In the genomic region with DNA sequence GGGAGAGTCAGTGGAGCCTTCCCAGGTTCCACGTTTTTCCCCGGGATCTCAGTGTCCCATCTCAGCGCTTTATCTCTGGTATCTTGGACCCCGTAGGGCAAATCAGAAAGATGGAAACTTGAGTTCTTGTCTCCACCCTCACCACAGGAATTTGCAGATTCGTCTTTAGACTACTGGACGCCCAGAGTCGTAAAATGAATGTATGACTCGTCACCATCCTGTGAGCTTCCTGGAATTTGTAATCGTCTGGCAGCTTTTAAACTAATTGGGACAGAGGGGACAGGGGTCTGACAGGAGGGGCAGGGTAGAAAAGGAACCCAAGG, we compare ENCODE assay signal across 8 mouse cellular contexts. TPM values are rescaled to one million over a fixed set of nuclear protein-coding genes. Genes with fewer than 3 reads are reported as not detected.
DNase-seq lines count a peak whose midpoint lies in the region; ATAC-seq and TF ChIP-seq lines count a peak whose summit lies in the region.

No protein-coding gene starts in this region.

- H3K27me3 ChIP-seq in lung, embryonic 16.5 days (ENCODE audit: control insufficient read depth, insufficient read depth, low read depth, low read length) = no peaks in the 10 kb centered on the region
- no peaks in the 10 kb centered on the region for H3K27me3 ChIP-seq in intestine, embryonic 15.5 days (replicated peaks)
- H3K27me3 ChIP-seq in neural tube, embryonic 15.5 days (replicated peaks) = peaks cover 12% of the 10 kb centered on the region; the same call in 1 of the 2 replicates

- H3K36me3 ChIP-seq in lung, embryonic 16.5 days (ENCODE audit: control insufficient read depth, insufficient read depth, low read length) = peaks cover 8% of the 10 kb centered on the region
- peaks cover 2% of the 10 kb centered on the region for H3K36me3 ChIP-seq in intestine, embryonic 15.5 days
- H3K36me3 ChIP-seq in neural tube, embryonic 15.5 days = no peaks in the 10 kb centered on the region

- ATAC-seq in lung, embryonic 16.5 days (ENCODE audit: low read depth) = peak; percentile 2; the same call in 1 of the 2 replicates
- peak; percentile 8 for ATAC-seq in intestine, embryonic 15.5 days
- ATAC-seq in neural tube, embryonic 15.5 days (ENCODE audit: low FRiP score) = no peak

- peaks cover 29% of the 10 kb centered on the region for H3K4me1 ChIP-seq in lung, embryonic 16.5 days (replicated peaks; ENCODE audit: control insufficient read depth, insufficient read depth, low read length)
- H3K4me1 ChIP-seq in lung, adult 2 months (ENCODE audit: control insufficient read depth, insufficient read depth, low read length) = peaks cover 8% of the 10 kb centered on the region
- peaks cover 29% of the 10 kb centered on the region for H3K4me1 ChIP-seq in intestine, embryonic 15.5 days (replicated peaks)
- H3K4me1 ChIP-seq in neural tube, embryonic 15.5 days = peaks cover 25% of the 10 kb centered on the region

- peak overlapping the region; percentile 86 for H3K4me3 ChIP-seq in lung, embryonic 16.5 days (ENCODE audit: low read length)
- H3K4me3 ChIP-seq in lung, adult 2 months (replicated peaks; ENCODE audit: extremely low read depth, low read depth, low read length) = no peak overlapping the region
- peak overlapping the region; percentile 95 for H3K4me3 ChIP-seq in intestine, embryonic 15.5 days (replicated peaks)
- H3K4me3 ChIP-seq in neural tube, embryonic 15.5 days (replicated peaks) = peak overlapping the region; percentile 79

- peak overlapping the region; percentile 51 for H3K27ac ChIP-seq in lung, embryonic 16.5 days (ENCODE audit: low read length)
- peak overlapping the region; percentile 32; the same call in 1 of the 2 replicates for H3K27ac ChIP-seq in intestine, embryonic 15.5 days
- no peak overlapping the region for H3K27ac ChIP-seq in neural tube, embryonic 15.5 days (replicated peaks)

- peak overlapping the region; percentile 81 for H3K4me2 ChIP-seq in lung, embryonic 16.5 days (ENCODE audit: low read depth, low read length)
- peak overlapping the region; percentile 86 for H3K4me2 ChIP-seq in intestine, embryonic 15.5 days (replicated peaks)
- H3K4me2 ChIP-seq in neural tube, embryonic 15.5 days = peak overlapping the region; percentile 87

- no peak for TF ChIP-seq POLR2A in lung, adult 2 months (IDR thresholded peaks at IDR 0.05; ENCODE audit: borderline replicate concordance, extremely low read depth, low read depth, low read length)

- DNase-seq in lung, adult 2 months = no peak
- DNase-seq in embryo, embryonic 10.5 days (ENCODE audit: low spot score) = peak; percentile 62
- DNase-seq in adrenal gland, postnatal 10 days = no peak
- no peak for DNase-seq in thymus, postnatal 10 days (ENCODE audit: low spot score in 2 of 2)
- DNase-seq in kidney, adult 11 months = no peak

- peak overlapping the region; percentile 68 for H3K9ac ChIP-seq in lung, embryonic 16.5 days (ENCODE audit: low read length)
- H3K9ac ChIP-seq in intestine, embryonic 15.5 days = peak overlapping the region; percentile 76
- 0 out of 2 replicates have a peak overlapping the region, but pooled peaks have one; percentile 23 for H3K9ac ChIP-seq in neural tube, embryonic 15.5 days (replicated peaks)

- under 1% methylated on average over 9 of the region's 9 CpGs for WGBS in lung, embryonic 16.5 days
- WGBS in lung, adult 2 months = 1% methylated on average over 9 of the region's 9 CpGs
- 0% methylated on average over 9 of the region's 9 CpGs for WGBS in intestine, embryonic 15.5 days
- under 1% methylated on average over 9 of the region's 9 CpGs for WGBS in neural tube, embryonic 15.5 days

- H3K9me3 ChIP-seq in lung, embryonic 16.5 days (ENCODE audit: control insufficient read depth, low read length) = no peaks in the 10 kb centered on the region
- no peaks in the 10 kb centered on the region for H3K9me3 ChIP-seq in intestine, embryonic 15.5 days
- H3K9me3 ChIP-seq in neural tube, embryonic 15.5 days (replicated peaks) = no peaks in the 10 kb centered on the region

- TF ChIP-seq CTCF in lung, adult 2 months (IDR thresholded peaks at IDR 0.05; ENCODE audit: insufficient read depth, low read length) = no peak

RNA-seq across cellular contexts. Expression of a gene that starts 0.6 kb away (rescaled TPM):
- 196 and 207 TPM in 2 replicates for polyA plus RNA-seq in lung, embryonic 16.5 days (2015; fragmentation: Nextera tagmentation; extraction: Ambion mirVana)
- 1.6 and 2.1 TPM in 2 replicates for polyA plus RNA-seq in lung, adult 2 months (2012; rRNA removed)
- 161 and 178 TPM in 2 replicates for polyA plus RNA-seq in intestine, embryonic 15.5 days (2015; fragmentation: Nextera tagmentation; extraction: Ambion mirVana)
- 42.1 and 74.2 TPM in 2 replicates for polyA plus RNA-seq in neural tube, embryonic 15.5 days (2015; fragmentation: Nextera tagmentation; extraction: Ambion mirVana)
- 10 to 100 TPM; 43.7 to 50.5 TPM for total RNA-seq in adrenal gland, postnatal 10 days (2021)

RNA-seq across cellular contexts. Expression of a gene that starts 25.8 kb away (rescaled TPM):
- 1.6 and 2.4 TPM in 2 replicates for polyA plus RNA-seq in lung, embryonic 16.5 days (2015; fragmentation: Nextera tagmentation; extraction: Ambion mirVana)
- 16.7 and 22.5 TPM in 2 replicates for polyA plus RNA-seq in lung, adult 2 months (2012; rRNA removed)
- polyA plus RNA-seq in intestine, embryonic 15.5 days (2015; fragmentation: Nextera tagmentation; extraction: Ambion mirVana) = 2.1 and 2.3 TPM in 2 replicates
- polyA plus RNA-seq in neural tube, embryonic 15.5 days (2015; fragmentation: Nextera tagmentation; extraction: Ambion mirVana) = 1.4 and 2.1 TPM in 2 replicates
- 1 to 10 TPM; 2.7 to 4.4 TPM for total RNA-seq in adrenal gland, postnatal 10 days (2021)

RNA-seq across cellular contexts. Expression of a gene that starts 56.4 kb away (rescaled TPM):
- 15.7 and 15.8 TPM in 2 replicates for polyA plus RNA-seq in lung, embryonic 16.5 days (2015; fragmentation: Nextera tagmentation; extraction: Ambion mirVana)
- polyA plus RNA-seq in lung, adult 2 months (2012; rRNA removed) = 22.1 and 35.2 TPM in 2 replicates
- polyA plus RNA-seq in intestine, embryonic 15.5 days (2015; fragmentation: Nextera tagmentation; extraction: Ambion mirVana) = 8.9 and 10.9 TPM in 2 replicates
- polyA plus RNA-seq in neural tube, embryonic 15.5 days (2015; fragmentation: Nextera tagmentation; extraction: Ambion mirVana) = 11.3 and 11.4 TPM in 2 replicates
- total RNA-seq in adrenal gland, postnatal 10 days (2021) = 10 to 100 TPM; 20.5 to 21.4 TPM

Comparison
In these comparisons a context has a peak if more than half of its experiments do, and no peak if none do; other contexts are left out.
1. RNA of a gene that starts 0.6 kb away (polyA plus RNA-seq): 196 to 207 TPM in lung, embryonic 16.5 days, 161 to 178 TPM in intestine, embryonic 15.5 days and 42.1 to 74.2 TPM in neural tube, embryonic 15.5 days; 1.6 to 2.1 TPM in lung, adult 2 months; every median in the first group is over 10 times any median in the second.
2. H3K9ac ChIP-seq: peak in every context shown above with its lines; median percentile 76 in intestine, embryonic 15.5 days; 68 in lung, embryonic 16.5 days; 23 in neural tube, embryonic 15.5 days.
3. Peak in every context shown above with its lines, with median percentiles within 50 percentile points of each other: H3K4me2 ChIP-seq.